Mouse (Mus musculus) ZHBTc4 (cell line): Measurements from ENCODE around the gene Pfn1.
A peak's percentile ranks its signal among the peaks of the same experiment; 100 is the strongest.

ENCODE experiments used
- DNase-seq: peaks from one replicate; pipeline ENCODE4 v3.0.0-alpha.2; 2011; ENCODE audit warnings: low read depth, low spot score

Gene Pfn1

GRCm38 (mm10) chr11:70674501-70674900 is 20.1 kb upstream of the Pfn1 start:
- DNase-seq = peak; percentile 43

DNA sequence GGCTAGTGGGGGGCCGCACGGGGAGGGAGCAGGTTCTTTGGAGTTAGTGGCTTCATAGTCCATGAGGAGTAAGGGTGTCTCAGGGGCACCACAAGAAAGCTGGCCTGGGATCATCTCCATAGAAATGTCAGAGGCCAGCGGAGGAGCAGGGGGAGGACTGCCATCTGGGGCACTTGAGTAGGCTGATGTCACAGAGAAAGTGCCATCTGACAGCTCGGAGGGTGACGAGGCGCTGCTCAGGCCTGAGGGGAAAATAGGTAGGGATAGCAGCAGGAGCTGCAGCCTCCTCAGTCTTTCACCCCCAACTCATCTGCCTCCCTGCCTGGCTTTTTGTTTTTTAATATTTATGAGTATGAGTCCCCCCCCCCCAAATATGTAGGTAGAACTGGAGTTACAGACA is 19.6 kb upstream of the Pfn1 start:
- DNase-seq = no peak

DNA sequence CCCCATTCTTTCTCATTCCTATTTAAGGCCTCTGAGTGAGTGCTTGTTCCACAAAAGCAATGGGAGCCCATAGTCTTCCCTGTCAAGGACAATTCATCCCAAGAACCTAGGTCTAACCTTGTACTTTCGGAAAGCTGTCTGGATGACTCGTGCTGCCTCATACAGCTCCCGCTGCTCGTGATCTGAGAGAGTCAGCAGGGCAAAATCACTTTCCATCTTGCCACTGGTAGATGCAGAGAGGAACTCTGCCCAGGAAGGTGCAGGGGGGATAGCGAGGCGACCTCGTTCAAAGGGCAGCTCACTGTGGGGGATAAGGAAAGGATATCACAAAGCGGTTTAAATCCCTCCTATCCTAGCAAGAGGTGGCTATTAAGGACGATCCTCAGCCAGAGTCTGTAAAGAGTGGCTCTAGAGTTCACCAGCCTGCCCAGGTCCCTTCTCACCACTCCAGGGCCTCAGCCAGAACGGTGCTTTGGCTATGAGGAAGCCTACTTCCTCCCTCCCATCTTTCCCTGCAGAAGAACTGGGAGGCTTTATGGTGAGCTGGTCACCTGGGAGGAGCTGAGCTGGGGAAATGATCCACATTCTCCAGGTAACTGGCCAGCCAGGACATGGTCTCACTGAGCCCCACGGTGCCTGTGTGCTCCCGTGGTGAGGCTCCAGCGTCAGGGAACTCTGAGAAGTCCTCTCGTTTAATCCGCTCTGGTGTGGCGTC is 17.0 kb upstream of the Pfn1 start:
- DNase-seq = no peak

- no peak for DNase-seq
Measured at GRCm38 (mm10) chr11:70670483-70670882, 16.0 kb upstream of the Pfn1 start.

DNA sequence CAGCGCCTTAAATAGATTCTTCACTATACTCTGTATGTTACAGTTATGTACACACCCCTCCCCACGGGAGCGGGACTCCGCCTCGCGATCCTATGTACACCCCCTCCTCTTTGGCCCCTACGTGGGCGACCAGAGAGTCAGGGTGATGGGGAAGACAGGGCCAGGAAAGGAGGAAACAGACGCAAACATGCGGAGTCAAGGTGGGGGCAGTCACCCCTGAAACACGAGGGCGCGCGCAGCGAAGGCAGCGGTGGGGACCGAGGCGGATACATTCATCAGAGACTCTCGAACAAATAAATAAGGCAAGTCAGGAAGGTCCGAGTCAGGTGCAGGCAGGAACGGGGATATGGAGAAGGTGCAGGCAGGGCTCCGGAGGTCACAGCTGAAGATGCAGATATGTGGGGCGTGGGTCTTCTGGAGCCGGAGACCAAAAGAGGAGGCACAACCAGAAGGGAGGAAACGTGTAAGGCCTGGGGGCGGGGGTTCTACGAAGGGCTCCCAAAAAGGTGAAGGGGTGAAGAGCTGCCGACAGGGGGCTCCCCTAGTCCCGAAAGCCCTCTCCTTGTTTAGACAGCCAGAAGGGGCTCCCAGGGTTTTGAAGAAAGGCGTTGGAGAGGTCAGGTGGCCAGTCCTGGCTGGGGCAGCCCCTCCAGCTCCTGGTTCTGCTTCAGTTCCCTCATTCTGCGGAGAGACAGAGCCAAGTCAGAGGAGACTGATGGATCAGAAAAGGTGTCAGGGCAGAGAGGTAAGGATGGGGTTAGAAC is 15.3 kb upstream of the Pfn1 start:
- DNase-seq = peak; percentile 87

DNA sequence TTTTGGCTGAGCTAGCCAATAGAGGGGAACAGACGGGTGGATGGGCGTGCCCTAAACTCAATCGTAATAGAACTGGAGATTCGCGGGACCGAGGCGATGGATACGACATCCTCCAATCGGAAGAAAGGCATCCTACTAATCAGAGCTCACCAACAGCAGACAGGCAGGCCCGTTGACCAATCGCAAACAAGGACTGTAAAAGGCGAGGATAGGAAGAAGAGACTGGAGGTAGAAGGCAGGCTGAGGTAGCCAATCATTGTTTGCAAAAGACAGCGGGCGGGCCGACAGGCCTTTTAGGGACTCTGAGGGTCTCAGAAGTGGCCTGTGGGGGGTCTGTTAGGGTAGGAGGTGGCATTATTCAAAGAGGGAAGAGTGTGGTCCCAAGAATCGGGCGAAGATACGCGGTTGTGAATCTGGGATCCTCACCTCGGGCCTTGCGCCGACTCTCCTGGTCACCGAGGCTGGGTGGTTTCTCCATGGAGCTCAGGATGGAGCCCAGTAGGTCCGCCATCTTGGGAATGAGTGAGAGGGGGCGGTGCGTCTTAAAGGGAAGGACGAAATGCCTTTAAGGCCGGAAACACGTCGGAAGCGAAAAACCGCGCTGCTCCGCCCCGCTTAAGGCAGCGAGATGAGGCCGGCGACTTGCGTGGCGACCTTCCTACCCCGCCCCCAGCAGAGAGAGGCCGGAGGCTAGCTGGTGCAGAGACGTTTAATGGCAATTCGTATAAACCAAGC is 14.5 kb upstream of the Pfn1 start, which contains the start of gene Spag7:
TSS of gene Spag7 (minus strand) at position 646 of the 735 bp plus-strand sequence.
- peak; percentile 100 for DNase-seq

DNA sequence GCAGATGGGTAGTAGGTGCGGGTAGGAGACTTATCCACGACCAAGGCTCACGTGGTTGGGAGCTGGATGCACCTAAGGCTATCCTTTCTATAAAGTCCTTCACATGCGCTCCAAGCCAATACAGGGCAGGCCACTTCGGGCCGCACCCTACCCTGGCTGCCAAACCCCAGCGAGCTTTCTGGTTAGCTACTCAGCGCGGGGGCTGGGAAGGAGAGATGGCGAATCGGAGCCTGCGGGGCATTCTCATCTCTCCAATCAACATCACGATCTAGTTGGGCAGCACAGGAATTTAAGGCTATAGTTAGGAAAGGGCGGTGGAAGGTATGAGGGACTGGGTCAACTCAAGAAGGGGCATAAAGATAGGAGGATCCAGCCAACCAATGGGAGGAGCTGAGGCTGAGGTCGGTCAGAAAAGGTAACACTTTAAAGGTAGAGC is 13.9 kb upstream of the Pfn1 start:
- DNase-seq = no peak

DNA sequence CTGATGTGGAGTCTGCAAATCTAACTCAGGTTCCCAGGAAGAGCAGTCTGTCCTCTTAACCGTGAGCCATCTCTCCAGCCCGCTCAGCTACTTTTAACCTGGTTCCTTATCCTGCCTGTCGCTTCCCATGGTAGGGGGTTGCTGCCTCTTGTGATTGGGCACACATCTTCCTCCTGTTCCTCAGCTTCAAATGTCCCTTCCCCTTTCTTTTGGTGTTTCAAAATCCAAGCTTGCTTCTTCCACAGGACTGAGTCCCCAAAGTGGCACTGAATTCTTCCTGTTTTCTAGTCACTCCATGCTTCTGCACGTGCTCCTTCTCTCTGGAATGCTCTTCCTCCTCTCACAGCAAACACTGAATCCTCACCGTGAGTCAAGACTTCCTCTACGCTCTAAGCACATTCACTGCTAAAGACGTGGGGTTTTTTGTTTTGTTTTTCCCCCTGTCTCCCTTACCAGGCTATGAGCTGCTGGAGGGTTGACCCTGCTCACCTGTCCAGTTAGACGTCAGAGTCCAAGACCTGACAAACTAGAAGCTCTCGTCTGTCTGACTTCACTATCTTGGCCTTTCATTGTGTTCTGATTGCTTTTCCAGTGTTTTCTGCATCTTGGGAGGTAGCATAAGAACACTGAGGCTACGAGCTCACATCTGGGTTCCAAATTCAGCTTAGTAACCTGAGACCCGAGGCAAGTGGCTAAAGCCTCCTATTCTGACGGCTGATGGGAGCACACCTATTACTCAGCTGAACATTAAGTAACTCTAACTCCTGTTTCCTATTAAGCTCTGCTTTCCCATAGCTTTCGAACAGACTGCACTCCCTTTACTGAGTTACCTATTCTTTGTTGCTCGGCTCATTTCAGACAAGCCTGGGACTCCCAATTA is 13.1 kb upstream of the Pfn1 start:
- DNase-seq = no peak

- DNase-seq = no peak
Measured at GRCm38 (mm10) chr11:70666687-70667086, 12.2 kb upstream of the Pfn1 start.

DNA sequence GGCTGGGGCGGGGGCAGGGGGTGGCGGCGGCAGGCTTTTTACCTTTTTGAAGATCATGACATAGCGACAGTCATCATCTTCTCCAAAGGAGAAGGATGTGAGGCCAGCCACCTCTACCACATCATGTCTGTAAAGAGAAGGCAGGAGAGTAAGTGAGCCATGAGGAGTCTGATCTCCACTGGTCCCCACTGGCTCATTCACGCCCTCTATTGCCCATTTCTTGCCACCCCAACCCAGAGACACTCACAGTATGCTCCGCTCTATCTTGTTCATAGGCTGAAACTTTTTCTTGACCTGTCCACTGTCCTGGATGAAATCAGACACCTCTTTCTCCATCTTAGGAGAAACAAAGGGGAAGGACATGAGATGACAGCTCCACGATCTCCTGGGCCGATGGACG is 10.3 kb upstream of the Pfn1 start:
- DNase-seq = no peak

DNA sequence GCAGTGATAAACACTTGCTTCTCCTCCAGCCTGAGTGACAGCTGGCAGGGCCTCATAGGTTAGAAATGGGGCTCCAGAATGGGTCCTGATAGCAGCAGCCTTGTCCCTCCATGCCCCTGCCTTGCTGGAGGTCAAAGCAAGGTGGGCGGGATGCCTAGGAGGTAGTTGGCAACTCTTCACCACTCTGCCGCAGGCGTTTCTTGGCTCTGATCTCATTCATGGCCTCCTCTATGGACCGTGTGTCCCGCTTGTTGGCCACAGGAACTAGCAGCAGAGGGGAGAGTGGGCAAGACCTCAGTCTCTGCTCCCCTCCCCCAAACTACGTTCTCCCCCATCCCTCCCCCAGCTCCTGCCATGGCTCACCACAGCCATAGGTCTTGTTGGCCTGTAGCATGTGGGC is 9.5 kb upstream of the Pfn1 start:
- DNase-seq = no peak

DNA sequence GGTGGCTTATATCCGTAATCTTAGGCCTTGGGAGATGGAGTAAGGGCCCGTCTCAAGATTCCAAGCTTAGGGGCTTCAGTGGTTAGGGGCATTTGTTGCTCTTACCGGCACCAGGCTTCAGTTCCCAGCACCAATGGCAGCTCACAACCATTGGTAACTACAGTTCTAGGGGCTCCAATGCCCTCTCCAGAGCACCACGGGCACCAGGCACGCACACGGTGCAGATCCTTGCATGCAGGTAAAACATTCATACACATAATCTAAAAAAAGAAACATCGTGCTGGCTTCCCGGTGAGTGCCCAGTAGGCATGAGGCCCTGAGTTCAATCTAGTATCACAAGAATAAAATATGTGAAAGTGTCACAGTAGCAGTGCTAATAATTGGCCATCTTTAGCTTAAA is 8.7 kb upstream of the Pfn1 start:
- DNase-seq = no peak

DNA sequence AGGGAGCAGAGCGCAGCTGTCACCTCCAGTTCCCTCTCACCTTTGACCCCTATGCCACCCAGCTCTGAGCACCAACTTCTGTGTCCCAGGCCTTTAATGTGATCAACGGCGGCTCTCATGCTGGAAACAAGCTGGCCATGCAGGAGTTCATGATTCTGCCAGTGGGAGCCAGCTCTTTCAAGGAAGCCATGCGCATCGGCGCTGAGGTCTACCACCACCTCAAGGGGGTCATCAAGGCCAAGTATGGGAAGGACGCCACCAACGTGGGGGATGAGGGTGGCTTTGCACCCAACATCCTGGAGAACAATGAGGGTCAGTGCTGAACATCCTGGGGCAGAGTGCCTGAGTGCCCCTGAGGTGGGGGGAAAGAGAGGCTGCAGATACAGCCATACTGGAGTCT is 6.1 kb upstream of the Pfn1 start:
- no peak for DNase-seq

DNA sequence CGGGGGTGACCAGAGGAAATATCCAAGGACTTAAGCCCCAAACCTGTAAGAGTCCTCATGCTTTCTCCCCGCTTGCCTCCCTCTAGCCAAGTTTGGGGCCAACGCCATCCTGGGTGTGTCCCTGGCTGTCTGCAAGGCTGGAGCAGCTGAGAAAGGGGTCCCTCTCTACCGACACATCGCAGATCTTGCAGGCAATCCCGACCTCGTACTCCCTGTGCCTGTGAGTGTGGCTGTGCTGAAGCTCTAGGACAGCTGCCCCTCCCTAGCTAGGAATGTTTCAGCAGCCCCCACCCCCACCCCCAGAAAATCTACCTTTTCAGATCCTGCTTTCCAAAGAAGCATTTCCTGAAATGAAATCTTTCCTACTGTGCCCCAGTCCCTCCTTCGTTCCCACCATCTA is 4.5 kb upstream of the Pfn1 start:
- peak; percentile 39 for DNase-seq

DNA sequence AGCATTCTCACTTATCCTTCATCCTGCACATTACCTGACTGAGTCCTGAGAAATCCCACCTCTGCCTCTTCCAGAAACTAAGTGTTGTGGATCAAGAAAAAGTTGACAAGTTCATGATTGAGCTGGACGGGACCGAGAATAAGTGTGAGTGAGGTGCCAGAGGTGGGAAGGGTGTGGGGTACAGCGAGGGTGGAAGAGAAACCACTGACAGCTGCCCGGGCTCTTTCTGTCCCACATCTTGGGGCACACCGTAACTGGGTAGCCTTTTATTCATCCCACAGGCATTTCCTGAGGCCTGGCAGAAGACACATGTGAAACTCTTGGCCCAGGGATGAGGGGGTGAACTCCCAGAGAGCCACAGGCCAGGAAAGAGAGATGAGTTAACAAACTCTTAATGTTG is 4.1 kb upstream of the Pfn1 start:
- DNase-seq = no peak

DNA sequence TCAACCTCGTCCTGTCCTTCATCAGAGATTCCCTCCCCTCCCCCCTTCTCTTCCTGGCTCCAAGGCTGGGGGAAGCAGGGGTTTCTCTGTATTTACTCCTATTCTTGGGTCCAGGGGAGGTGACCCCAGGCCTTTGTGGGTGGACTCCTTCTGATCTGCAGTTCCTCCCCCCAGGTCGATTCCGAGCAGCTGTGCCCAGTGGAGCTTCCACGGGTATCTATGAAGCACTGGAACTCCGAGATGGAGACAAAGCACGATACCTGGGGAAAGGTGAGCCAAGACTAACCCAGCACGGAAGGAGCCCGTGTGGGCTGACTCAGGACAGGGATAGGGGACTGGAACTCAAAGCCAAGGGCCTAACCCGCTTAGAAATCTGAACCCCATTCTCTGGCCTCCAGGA is 3.5 kb upstream of the Pfn1 start:
- DNase-seq = no peak

GRCm38 (mm10) chr11:70657573-70657972 is 3.1 kb upstream of the Pfn1 start:
- DNase-seq = no peak

- DNase-seq = no peak
Measured at GRCm38 (mm10) chr11:70656964-70657363, 2.5 kb upstream of the Pfn1 start, which contains the start of gene Eno3. TSS of gene Eno3 (plus strand) at chr11:70657202.

DNA sequence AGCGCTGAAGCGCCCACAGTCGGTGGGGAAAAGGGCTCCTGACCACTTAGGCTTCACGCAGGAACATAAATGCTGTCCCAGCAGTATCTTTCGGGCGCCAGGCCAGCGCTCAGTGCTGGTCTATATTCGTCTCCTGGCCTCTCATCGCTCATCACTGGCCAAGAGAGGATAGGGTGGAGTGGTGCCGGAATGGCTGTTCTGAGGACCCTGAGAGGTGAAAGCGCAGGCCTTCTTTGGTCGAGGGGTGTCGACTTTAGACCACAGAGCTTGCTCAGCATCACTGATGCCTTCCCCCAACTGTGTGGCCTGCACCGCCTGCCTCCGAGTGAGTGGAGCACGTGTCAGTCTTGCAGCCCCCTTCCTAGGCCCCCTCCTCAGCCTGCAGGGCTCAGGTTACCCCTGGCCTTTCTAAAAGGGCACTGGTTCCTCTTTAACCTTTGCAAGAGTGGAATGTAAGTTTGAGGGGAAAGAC is 2.0 kb upstream of the Pfn1 start:
- DNase-seq = no peak

DNA sequence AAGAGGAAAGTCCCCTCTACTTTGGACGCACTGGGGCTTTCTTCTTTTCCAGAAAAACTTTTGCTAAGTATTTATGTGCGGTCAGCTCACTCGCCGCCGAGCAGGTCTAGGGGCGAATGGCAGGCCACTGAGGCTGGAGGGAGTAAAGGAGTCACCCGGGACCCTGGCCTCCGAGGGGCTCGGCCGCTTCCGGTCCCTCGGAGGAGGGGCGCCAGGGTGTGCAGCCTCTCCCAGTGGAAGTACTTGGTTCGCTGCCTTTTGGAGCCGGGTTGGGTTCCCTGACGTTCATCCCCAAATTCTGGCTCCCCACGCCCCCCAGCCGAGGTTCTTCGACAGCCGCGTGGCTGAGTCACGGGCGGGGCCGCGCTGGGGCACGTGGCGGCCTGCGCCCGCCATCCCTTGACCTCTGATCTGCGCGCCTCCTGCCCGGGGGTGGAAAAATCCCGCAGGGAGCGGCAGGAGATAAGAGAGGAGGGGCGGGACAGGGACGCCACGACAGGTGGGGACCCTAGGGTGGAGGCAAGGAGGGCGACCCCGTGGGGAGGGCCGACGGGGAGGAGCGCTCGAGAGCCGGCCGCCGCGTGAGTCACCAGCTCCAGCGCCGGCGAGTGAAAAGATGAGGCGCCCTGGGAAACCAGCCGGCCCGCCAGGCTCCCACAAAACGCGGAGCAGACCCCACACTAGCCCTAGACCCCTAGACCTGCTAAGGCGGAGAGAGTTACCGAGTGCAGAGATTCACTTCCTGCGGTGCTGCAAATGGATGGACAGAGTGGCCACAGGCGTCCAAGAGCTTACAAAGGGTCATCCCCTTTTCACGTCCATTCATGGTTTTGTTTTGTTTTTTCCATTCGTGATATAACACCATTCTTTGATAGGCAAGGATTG is 1.4 kb upstream of the Pfn1 start:
- peak; percentile 80 for DNase-seq
